Mouse (Mus musculus): ENCODE measurements around the gene Slc6a19. TPM values are rescaled to one million over a fixed set of nuclear protein-coding genes. Genes with fewer than 3 reads are reported as not detected.

Slc6a19 gene
- polyA plus RNA-seq, 1 experiment from 2014 or later: not detected

DNA sequence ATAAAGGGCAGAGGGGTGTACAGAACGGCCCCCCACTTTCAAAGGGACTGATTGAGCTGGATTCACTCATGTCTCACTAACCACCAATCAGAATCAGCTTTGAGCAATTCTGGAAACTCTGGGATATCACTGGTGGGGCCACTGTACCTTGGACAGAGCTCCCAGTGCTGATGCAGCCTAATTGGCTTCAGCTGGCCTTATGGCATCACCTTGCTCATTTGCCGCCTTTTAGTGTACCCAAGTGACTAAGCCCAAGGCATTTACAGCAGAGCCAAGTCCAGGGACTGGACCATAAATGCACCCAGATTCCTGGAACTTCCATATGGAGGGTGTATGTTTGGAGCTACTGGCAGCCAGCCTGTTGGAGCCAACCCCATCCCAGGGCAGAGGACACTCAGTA is 45.7 kb downstream of the Slc6a19 start:
- ATAC-seq (ENCODE audit: insufficient number of reproducible peaks, insufficient read depth, low FRiP score, low TSS enrichment, low read depth): no peak
- Histone ChIP-seq H3K27me3 (no peaks in the 10 kb centered on the region; the same call in 1 of the 2 replicates), H3K9me3 (no peaks in the 10 kb centered on the region), H3K4me3 (replicated peaks) (no peak overlapping the region), H3K27ac (no peak overlapping the region), H3K4me1 (replicated peaks) (no peaks in the 10 kb centered on the region), H3K9ac (replicated peaks) (no peak overlapping the region), H3K4me2 (no peak overlapping the region), H3K36me3 (no peaks in the 10 kb centered on the region)
- 42% methylated on average over 2 of the region's 2 CpGs for WGBS

DNA sequence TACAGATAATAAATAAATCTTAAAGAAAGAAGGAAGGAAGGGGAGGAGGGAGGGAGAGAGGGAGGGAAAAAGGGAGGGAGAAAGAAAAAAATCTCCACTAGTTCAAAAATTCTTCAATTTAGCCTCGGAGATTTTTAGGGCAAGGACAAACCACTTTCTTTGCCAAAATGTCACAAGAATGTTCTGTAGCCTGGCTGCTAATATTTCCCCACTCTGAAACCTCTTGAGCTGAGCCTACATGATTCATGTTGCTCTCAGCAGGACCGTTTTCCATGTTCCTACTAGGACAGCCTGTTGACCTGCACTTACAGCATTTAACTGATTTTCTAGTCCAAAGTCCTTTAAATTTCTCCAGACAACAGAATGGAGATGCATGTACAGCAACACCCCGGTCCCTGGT is 49.7 kb downstream of the Slc6a19 start:
- H3K9me3 ChIP-seq: no peaks in the 10 kb centered on the region
- peaks cover 8% of the 10 kb centered on the region; the same call in 1 of the 2 replicates for H3K36me3 ChIP-seq
- H3K9ac ChIP-seq (replicated peaks): no peak overlapping the region
- WGBS: 80% methylated on average over 3 of the region's 3 CpGs
- no peak overlapping the region for H3K27ac ChIP-seq
- no peaks in the 10 kb centered on the region for H3K4me1 ChIP-seq (replicated peaks)
- no peak overlapping the region for H3K4me3 ChIP-seq (replicated peaks)
- H3K4me2 ChIP-seq: no peak overlapping the region
- H3K27me3 ChIP-seq: no peaks in the 10 kb centered on the region
- ATAC-seq (ENCODE audit: insufficient number of reproducible peaks, insufficient read depth, low FRiP score, low TSS enrichment, low read depth): no peak

DNA sequence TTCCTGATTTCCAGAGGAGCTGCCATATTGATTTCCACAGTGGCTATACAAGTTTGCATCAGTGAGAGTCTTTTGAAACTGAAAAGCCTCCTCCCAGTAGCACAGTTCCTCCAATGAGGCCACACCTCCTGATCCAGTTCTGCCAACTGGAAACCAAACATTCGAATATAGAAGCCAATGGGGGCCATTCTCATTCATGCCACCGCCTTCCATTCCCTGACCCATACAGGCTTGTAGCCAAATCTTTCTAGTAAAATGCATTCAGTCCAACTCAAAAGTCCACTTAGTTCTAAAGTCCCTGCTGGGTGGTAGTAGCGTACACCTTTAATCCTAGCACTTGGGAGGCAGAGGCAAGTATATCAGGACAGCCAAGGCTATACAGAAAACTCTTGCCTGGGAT is 51.4 kb downstream of the Slc6a19 start:
- no peak for ATAC-seq (ENCODE audit: insufficient number of reproducible peaks, insufficient read depth, low FRiP score, low TSS enrichment, low read depth)
- Histone ChIP-seq H3K27ac (no peak overlapping the region), H3K4me1 (replicated peaks) (no peaks in the 10 kb centered on the region), H3K27me3 (no peaks in the 10 kb centered on the region), H3K36me3 (peaks cover 25% of the 10 kb centered on the region), H3K9me3 (no peaks in the 10 kb centered on the region), H3K4me2 (no peak overlapping the region), H3K4me3 (replicated peaks) (no peak overlapping the region), H3K9ac (replicated peaks) (no peak overlapping the region)
- WGBS: 89% methylated on average over 3 of the region's 3 CpGs

DNA sequence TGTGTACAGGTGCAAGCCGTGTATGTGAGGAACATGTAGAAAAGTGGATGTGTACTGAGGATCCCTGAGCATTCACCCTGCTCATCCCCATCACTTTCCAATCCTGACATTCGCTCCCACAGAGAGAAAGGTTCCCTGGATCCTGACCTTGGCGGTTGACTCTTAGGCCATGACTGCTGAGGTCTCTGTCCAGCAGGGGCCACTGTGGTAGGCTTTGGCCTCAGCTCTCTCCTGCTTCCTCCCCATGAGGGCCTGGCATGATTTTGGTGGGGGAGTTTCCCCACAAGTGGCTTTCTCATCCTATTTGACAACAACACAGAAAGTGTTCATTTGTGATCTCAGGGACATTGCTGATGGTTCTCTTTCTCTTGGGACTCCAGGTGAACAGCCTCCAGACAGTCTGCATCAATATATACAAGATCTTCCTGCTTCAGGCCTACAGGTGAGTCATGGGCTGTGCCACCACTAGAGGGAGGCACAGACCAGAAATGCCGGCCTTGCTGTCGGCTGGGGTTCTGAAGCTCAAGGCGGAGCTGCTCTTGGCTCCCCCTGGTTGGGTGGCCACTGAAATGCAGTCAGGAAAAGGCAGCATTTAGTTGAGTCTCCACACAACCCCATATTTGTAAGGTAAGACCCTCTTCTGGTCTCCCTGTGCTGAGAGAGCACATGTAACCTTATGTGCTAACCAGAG is 58.1 kb downstream of the Slc6a19 start:
- Histone ChIP-seq H3K27ac (no peak overlapping the region), H3K4me2 (no peak overlapping the region), H3K4me3 (replicated peaks) (no peak overlapping the region), H3K9me3 (no peaks in the 10 kb centered on the region), H3K4me1 (replicated peaks) (no peaks in the 10 kb centered on the region), H3K36me3 (peaks cover 77% of the 10 kb centered on the region), H3K27me3 (no peaks in the 10 kb centered on the region), H3K9ac (replicated peaks) (no peak overlapping the region)
- ATAC-seq (ENCODE audit: insufficient number of reproducible peaks, insufficient read depth, low FRiP score, low TSS enrichment, low read depth): no peak
- 36% methylated on average over 6 of the region's 6 CpGs for WGBS

DNA sequence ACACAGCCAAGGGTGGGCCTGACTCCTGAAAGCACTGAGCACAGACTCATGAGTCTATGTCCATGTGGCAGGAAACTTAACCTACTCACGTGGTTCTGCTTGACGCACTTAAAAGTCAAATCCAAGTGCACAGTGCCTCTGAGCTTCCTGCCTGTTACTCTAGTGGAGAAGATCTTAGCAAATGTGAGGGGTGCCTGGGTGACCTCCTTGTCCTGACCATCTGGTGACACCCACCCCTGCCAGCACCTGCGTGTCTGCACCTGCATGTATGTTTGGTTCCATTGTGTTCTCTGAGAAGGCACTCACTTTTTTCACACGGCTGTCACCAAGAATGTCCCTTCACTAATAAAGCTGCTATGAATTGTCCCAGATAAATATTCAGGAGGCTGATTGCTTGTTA is 63.4 kb downstream of the Slc6a19 start:
- Histone ChIP-seq H3K4me1 (replicated peaks) (no peaks in the 10 kb centered on the region), H3K4me3 (replicated peaks) (no peak overlapping the region), H3K27ac (no peak overlapping the region), H3K4me2 (no peak overlapping the region), H3K9ac (replicated peaks) (no peak overlapping the region), H3K9me3 (no peaks in the 10 kb centered on the region), H3K27me3 (no peaks in the 10 kb centered on the region), H3K36me3 (peaks cover 63% of the 10 kb centered on the region)
- 90% methylated on average over 4 of the region's 4 CpGs for WGBS
- ATAC-seq (ENCODE audit: insufficient number of reproducible peaks, insufficient read depth, low FRiP score, low TSS enrichment, low read depth): no peak

DNA sequence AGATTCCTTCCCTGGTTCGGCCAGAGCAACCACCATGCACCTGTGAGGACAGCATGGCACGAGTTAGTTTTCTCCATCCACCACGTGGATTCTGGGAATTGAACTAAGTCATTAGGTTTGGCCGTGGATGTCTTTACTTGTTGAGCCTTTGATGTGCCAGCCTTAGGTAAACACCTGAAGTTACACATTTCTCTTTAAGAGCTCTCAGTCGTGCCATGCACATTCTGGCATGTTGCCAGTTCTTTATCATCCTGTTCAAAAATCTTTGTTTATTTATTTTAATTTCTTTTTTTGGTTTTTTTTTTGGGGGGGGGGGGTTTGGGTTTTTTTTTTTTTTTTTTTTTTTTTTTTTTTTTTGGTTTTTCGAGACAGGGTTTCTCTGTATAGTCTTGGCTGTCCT is 66.8 kb downstream of the Slc6a19 start:
- WGBS: 81% methylated on average over 5 of the region's 6 CpGs
- no peaks in the 10 kb centered on the region for H3K4me1 ChIP-seq (replicated peaks)
- H3K27me3 ChIP-seq: no peaks in the 10 kb centered on the region
- ATAC-seq (ENCODE audit: insufficient number of reproducible peaks, insufficient read depth, low FRiP score, low TSS enrichment, low read depth): no peak
- no peak overlapping the region for H3K4me3 ChIP-seq (replicated peaks)
- H3K27ac ChIP-seq: no peak overlapping the region
- no peak overlapping the region for H3K9ac ChIP-seq (replicated peaks)
- peaks cover 67% of the 10 kb centered on the region for H3K36me3 ChIP-seq
- no peak overlapping the region for H3K4me2 ChIP-seq
- H3K9me3 ChIP-seq: no peaks in the 10 kb centered on the region

DNA sequence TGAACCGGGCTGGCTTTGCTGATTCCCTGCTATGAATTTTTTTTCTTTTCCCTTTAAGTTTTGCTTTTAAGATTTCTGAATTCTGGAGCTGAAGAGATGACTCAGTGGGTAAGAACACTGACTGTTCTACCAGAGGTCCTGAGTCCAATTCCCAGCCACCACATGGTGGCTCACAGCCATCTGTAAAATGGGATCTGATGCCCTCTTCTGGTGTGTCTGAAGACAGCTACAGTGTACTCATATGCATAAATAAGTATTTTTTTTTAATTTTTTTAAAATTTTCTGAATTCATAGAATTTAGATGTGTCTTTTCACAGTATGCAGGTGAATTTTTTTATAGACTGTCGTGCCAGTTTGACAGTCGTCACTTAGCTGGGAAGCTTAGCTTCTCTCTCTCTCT is 72.8 kb downstream of the Slc6a19 start:
- H3K4me2 ChIP-seq: no peak overlapping the region
- H3K36me3 ChIP-seq: peaks cover 66% of the 10 kb centered on the region
- no peak overlapping the region for H3K27ac ChIP-seq
- no peak for ATAC-seq (ENCODE audit: insufficient number of reproducible peaks, insufficient read depth, low FRiP score, low TSS enrichment, low read depth)
- no peaks in the 10 kb centered on the region for H3K9me3 ChIP-seq
- H3K4me1 ChIP-seq (replicated peaks): peaks cover 22% of the 10 kb centered on the region
- H3K9ac ChIP-seq (replicated peaks): no peak overlapping the region
- no peak overlapping the region for H3K4me3 ChIP-seq (replicated peaks)
- WGBS: 94% methylated on average over 3 of the region's 3 CpGs
- H3K27me3 ChIP-seq: no peaks in the 10 kb centered on the region

Other genes with a start within 250 kb of the Slc6a19 start
- 61.2 and 61.7 TPM in 2 replicates for gene Lpcat1, start 237.7 kb downstream of the Slc6a19 start, polyA plus RNA-seq (2016; fragmentation: Nextera tagmentation; extraction: Ambion mirVana)
- 0.10 and 0.15 TPM in 2 replicates for gene Slc6a3, start 168.1 kb downstream of the Slc6a19 start, polyA plus RNA-seq (2016; fragmentation: Nextera tagmentation; extraction: Ambion mirVana)
- gene Clptm1l, start 100.9 kb downstream of the Slc6a19 start, polyA plus RNA-seq (2016; fragmentation: Nextera tagmentation; extraction: Ambion mirVana): 116 and 121 TPM in 2 replicates
- 10.6 and 13.3 TPM in 2 replicates for gene Tert, start 78.0 kb downstream of the Slc6a19 start, polyA plus RNA-seq (2016; fragmentation: Nextera tagmentation; extraction: Ambion mirVana)
- not detected in 2 replicates for gene Slc6a18, start 26.8 kb downstream of the Slc6a19 start, polyA plus RNA-seq (2016; fragmentation: Nextera tagmentation; extraction: Ambion mirVana)
- 42.7 and 48.4 TPM in 2 replicates for gene Slc12a7, start 28.2 kb upstream of the Slc6a19 start, polyA plus RNA-seq (2016; fragmentation: Nextera tagmentation; extraction: Ambion mirVana)
- 57.5 and 61.6 TPM in 2 replicates for gene Nkd2, start 142.8 kb upstream of the Slc6a19 start, polyA plus RNA-seq (2016; fragmentation: Nextera tagmentation; extraction: Ambion mirVana)
- gene Trip13, start 232.9 kb upstream of the Slc6a19 start, polyA plus RNA-seq (2016; fragmentation: Nextera tagmentation; extraction: Ambion mirVana): 49.5 and 57.6 TPM in 2 replicates
- gene Brd9, start 232.9 kb upstream of the Slc6a19 start, polyA plus RNA-seq (2016; fragmentation: Nextera tagmentation; extraction: Ambion mirVana): 59.7 and 66.7 TPM in 2 replicates